Mouse (Mus musculus) hindbrain, embryonic 10.5 days (tissue): ENCODE measurements around the gene Actl7a. TPM values are rescaled to one million over a fixed set of nuclear protein-coding genes. Genes with fewer than 3 reads are reported as not detected.

Experiments used
- DNase-seq: peaks from one replicate; pipeline ENCODE4 v3.0.0-alpha.2; 2017; ENCODE audit warnings: low spot score
- H3K27ac ChIP-seq: fragments of 300-500 bp; sonication (generic); 2 replicates; pipeline ENCODE4 v1.5.1; 2016; ENCODE audit warnings: mild to moderate bottlenecking, moderate library complexity
- H3K27me3 ChIP-seq: fragments of 300-500 bp; sonication (generic); 2 replicates; pipeline ENCODE4 v1.6.1; 2016; ENCODE audit warnings: mild to moderate bottlenecking; ENCODE audit not compliant: poor library complexity, insufficient read depth, severe bottlenecking
- H3K36me3 ChIP-seq: fragments of 300-500 bp; sonication (generic); 2 replicates; pipeline ENCODE4 v1.6.1; 2016; ENCODE audit warnings: mild to moderate bottlenecking, moderate library complexity
- H3K4me1 ChIP-seq: fragments of 300-500 bp; sonication (generic); replicated peaks from 2 replicates; pipeline ENCODE4 v1.6.1; 2016; ENCODE audit warnings: mild to moderate bottlenecking
- H3K4me3 ChIP-seq: fragments of 300-500 bp; sonication (generic); 2 replicates; pipeline ENCODE4 v1.5.1; 2016; ENCODE audit warnings: mild to moderate bottlenecking, moderate library complexity
- H3K9me3 ChIP-seq: fragments of 300-500 bp; sonication (generic); 2 replicates; pipeline ENCODE4 v1.6.1; 2016; ENCODE audit warnings: mild to moderate bottlenecking, moderate library complexity
- WGBS: fragments of 180-500 bp; shearing (Covaris S2); methylation state at CpG from one replicate; pipeline ENCODE4 v1.1.7; 2016; 5-methylcytosine and 5-hydroxymethylcytosine counted together
- polyA plus RNA-seq: library from polyadenylated mRNA; unstranded; fragments of >200 nt; fragmentation: Nextera tagmentation; extraction: Ambion mirVana; gene quantifications from 2 replicates; pipeline ENCODE4 v1.2.1, GENCODE M21; 2016

The Actl7a gene
- polyA plus RNA-seq, 1 experiment from 2014 or later: not detected

GRCm38 (mm10) chr4:56791373-56791772 lies 48.2 kb downstream of the Actl7a start:
- Histone ChIP-seq H3K9me3 (no peaks in the 10 kb centered on the region), H3K27me3 (no peaks in the 10 kb centered on the region), H3K4me3 (no peak overlapping the region), H3K36me3 (peaks cover 94% of the 10 kb centered on the region), H3K27ac (no peak overlapping the region), H3K4me1 (no peaks in the 10 kb centered on the region)
- no peak for DNase-seq
- 51% methylated on average over 1 of the region's 1 CpGs for WGBS

Other genes with a start within 250 kb of the Actl7a start
- not detected in 2 replicates for gene Gm26657, start 3.3 kb upstream of the Actl7a start, polyA plus RNA-seq
- gene Actl7b, start 2.0 kb upstream of the Actl7a start, polyA plus RNA-seq: not detected in 2 replicates
- gene Elp1, start 58.9 kb downstream of the Actl7a start, polyA plus RNA-seq: 76.2 and 84.3 TPM in 2 replicates
- 23.5 and 25.8 TPM in 2 replicates for gene Fam206a, start 58.9 kb downstream of the Actl7a start, polyA plus RNA-seq
- gene Ctnnal1, start 121.8 kb downstream of the Actl7a start, polyA plus RNA-seq: 23.1 and 29.7 TPM in 2 replicates
- gene Tmem245, start 204.0 kb downstream of the Actl7a start, polyA plus RNA-seq: 10.8 and 13.4 TPM in 2 replicates
- 2.5 and 2.6 TPM in 2 replicates for gene Frrs1l, start 247.0 kb downstream of the Actl7a start, polyA plus RNA-seq